Mouse (Mus musculus) heart, embryonic 11.5 days (tissue): ENCODE measurements at regions not wholly inside any gene's neighbourhood (a gene's known extent, or its start where the extent isn't known, plus 50 kb on each side); places are given as distances from the start of the nearest gene placed in this dataset.
A peak's percentile ranks its signal among the peaks of the same experiment; 100 is the strongest.

Source experiments
- ATAC-seq: fragments of 200-750 bp; cut with Nextera tagmentation; replicated peaks from 2 replicates; pipeline ENCODE4 v1.8.0; 2017; ENCODE audit warnings: moderate library complexity; ENCODE audit not compliant: insufficient number of reproducible peaks, low FRiP score, low TSS enrichment
- H3K27ac ChIP-seq: fragments of 300-500 bp; sonication (generic); 2 replicates; pipeline ENCODE4 v1.5.1; 2014; ENCODE audit warnings: mild to moderate bottlenecking, low read depth, low read length
- H3K27me3 ChIP-seq: fragments of 300-500 bp; sonication (generic); 2 replicates; pipeline ENCODE4 v1.6.1; 2014; ENCODE audit warnings: mild to moderate bottlenecking, low read length, mixed read lengths; ENCODE audit not compliant: control insufficient read depth, insufficient read depth
- H3K36me3 ChIP-seq: fragments of 300-500 bp; sonication (generic); 2 replicates; pipeline ENCODE4 v1.6.1; 2014; ENCODE audit warnings: mild to moderate bottlenecking, low read length, moderate library complexity, mixed read lengths; ENCODE audit not compliant: control insufficient read depth, insufficient read depth
- H3K4me1 ChIP-seq: fragments of 300-500 bp; sonication (generic); 2 replicates; pipeline ENCODE4 v1.6.1; 2014; ENCODE audit warnings: low read length; ENCODE audit not compliant: control insufficient read depth, insufficient read depth
- H3K4me2 ChIP-seq: fragments of 300-500 bp; sonication (generic); 2 replicates; pipeline ENCODE4 v1.6.1; 2014; ENCODE audit warnings: mild to moderate bottlenecking, moderate library complexity
- H3K4me3 ChIP-seq: fragments of 300-500 bp; sonication (generic); 2 replicates; pipeline ENCODE4 v1.5.1; 2014; ENCODE audit warnings: low read depth, low read length
- H3K9ac ChIP-seq: fragments of 300-500 bp; sonication (generic); 2 replicates; pipeline ENCODE4 v1.6.1; 2014; ENCODE audit warnings: mild to moderate bottlenecking, low read depth, low read length, moderate library complexity
- H3K9me3 ChIP-seq: fragments of 300-500 bp; sonication (generic); replicated peaks from 2 replicates; pipeline ENCODE4 v1.6.1; 2016; ENCODE audit warnings: low read length; ENCODE audit not compliant: control insufficient read depth
- WGBS: fragments of 180-500 bp; shearing (Covaris S2); extraction: QIAGEN DNeasy Blood & Tissue Kit; methylation state at CpG from one replicate; pipeline ENCODE4 v1.1.7; 2014; ENCODE audit not compliant: insufficient replicate concordance; 5-methylcytosine and 5-hydroxymethylcytosine counted together

GRCm38 (mm10) chr2:94248948-94249347 lies 91.2 kb upstream of the Hsd17b12 start:
- H3K4me1 ChIP-seq: peaks cover 18% of the 10 kb centered on the region
- H3K9ac ChIP-seq: no peak overlapping the region
- H3K4me2 ChIP-seq: no peak overlapping the region
- no peak for ATAC-seq
- WGBS: 48% methylated on average over 3 of the region's 3 CpGs
- no peak overlapping the region for H3K27ac ChIP-seq
- H3K27me3 ChIP-seq: peaks cover 37% of the 10 kb centered on the region
- H3K4me3 ChIP-seq: no peak overlapping the region
- no peaks in the 10 kb centered on the region for H3K36me3 ChIP-seq
- H3K9me3 ChIP-seq: no peaks in the 10 kb centered on the region

GRCm38 (mm10) chr2:94246851-94247471 lies 89.2 kb upstream of the Hsd17b12 start:
- no peaks in the 10 kb centered on the region for H3K9me3 ChIP-seq
- H3K9ac ChIP-seq: peak overlapping the region; percentile 56; the same call in 1 of the 2 replicates
- H3K4me3 ChIP-seq: peak overlapping the region; percentile 40
- peak overlapping the region; percentile 77 for H3K4me2 ChIP-seq
- 1% methylated on average over 30 of the region's 30 CpGs for WGBS
- H3K4me1 ChIP-seq: peaks cover 24% of the 10 kb centered on the region
- peak; percentile 22; the same call in 1 of the 2 replicates for ATAC-seq
- H3K27me3 ChIP-seq: peaks cover 57% of the 10 kb centered on the region
- H3K27ac ChIP-seq: no peak overlapping the region
- H3K36me3 ChIP-seq: no peaks in the 10 kb centered on the region

DNA sequence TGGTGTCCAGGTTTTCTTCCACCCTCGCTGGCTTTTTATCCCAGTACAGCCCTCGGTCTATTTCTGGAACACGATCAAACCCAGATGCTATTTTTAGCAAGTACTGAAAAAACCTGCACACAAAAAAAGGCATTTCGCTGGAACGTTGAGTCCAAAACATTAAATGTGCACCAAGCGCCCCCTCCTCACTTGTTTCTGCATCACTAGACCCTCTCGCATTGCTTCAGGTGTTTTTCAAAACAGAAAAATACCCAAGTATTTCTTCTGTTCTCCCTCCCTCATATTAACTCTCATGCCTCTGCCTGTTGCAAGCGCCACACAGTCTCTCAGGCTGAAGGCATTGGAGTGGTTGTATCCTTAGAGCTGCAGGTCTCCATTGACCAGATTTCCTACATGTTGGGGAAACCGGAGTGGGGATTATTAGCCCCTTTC lies 88.4 kb upstream of the Hsd17b12 start:
- WGBS: 36% methylated on average over 9 of the region's 9 CpGs
- H3K4me3 ChIP-seq: peak overlapping the region; percentile 40
- H3K36me3 ChIP-seq: no peaks in the 10 kb centered on the region
- peak overlapping the region; percentile 77 for H3K4me2 ChIP-seq
- H3K4me1 ChIP-seq: peaks cover 29% of the 10 kb centered on the region
- peaks cover 65% of the 10 kb centered on the region for H3K27me3 ChIP-seq
- no peak for ATAC-seq
- no peaks in the 10 kb centered on the region for H3K9me3 ChIP-seq
- no peak overlapping the region for H3K9ac ChIP-seq
- H3K27ac ChIP-seq: no peak overlapping the region; the same call in 1 of the 2 replicates

GRCm38 (mm10) chr2:94245305-94245959 lies 87.7 kb upstream of the Hsd17b12 start:
- no peak for ATAC-seq
- peak overlapping the region; percentile 77 for H3K4me2 ChIP-seq
- peaks cover 33% of the 10 kb centered on the region for H3K4me1 ChIP-seq

GRCm38 (mm10) chr2:94244140-94244539 lies 86.4 kb upstream of the Hsd17b12 start:
- H3K4me2 ChIP-seq: peak overlapping the region; percentile 70
- H3K27ac ChIP-seq: no peak overlapping the region
- no peaks in the 10 kb centered on the region for H3K9me3 ChIP-seq
- H3K4me1 ChIP-seq: peaks cover 37% of the 10 kb centered on the region
- ATAC-seq: no peak
- 1% methylated on average over 9 of the region's 9 CpGs for WGBS
- no peaks in the 10 kb centered on the region for H3K36me3 ChIP-seq
- peaks cover 82% of the 10 kb centered on the region for H3K27me3 ChIP-seq
- no peak overlapping the region; the same call in 1 of the 2 replicates for H3K4me3 ChIP-seq
- H3K9ac ChIP-seq: no peak overlapping the region

More at GRCm38 (mm10) chr2:94245305-94245959, 87.7 kb upstream of the Hsd17b12 start:
- no peak overlapping the region for H3K27ac ChIP-seq
- peaks cover 72% of the 10 kb centered on the region for H3K27me3 ChIP-seq
- no peaks in the 10 kb centered on the region for H3K9me3 ChIP-seq
- WGBS: 1% methylated on average over 16 of the region's 16 CpGs
- no peaks in the 10 kb centered on the region for H3K36me3 ChIP-seq
- peak overlapping the region; percentile 6; the same call in 1 of the 2 replicates for H3K4me3 ChIP-seq
- H3K9ac ChIP-seq: no peak overlapping the region

DNA sequence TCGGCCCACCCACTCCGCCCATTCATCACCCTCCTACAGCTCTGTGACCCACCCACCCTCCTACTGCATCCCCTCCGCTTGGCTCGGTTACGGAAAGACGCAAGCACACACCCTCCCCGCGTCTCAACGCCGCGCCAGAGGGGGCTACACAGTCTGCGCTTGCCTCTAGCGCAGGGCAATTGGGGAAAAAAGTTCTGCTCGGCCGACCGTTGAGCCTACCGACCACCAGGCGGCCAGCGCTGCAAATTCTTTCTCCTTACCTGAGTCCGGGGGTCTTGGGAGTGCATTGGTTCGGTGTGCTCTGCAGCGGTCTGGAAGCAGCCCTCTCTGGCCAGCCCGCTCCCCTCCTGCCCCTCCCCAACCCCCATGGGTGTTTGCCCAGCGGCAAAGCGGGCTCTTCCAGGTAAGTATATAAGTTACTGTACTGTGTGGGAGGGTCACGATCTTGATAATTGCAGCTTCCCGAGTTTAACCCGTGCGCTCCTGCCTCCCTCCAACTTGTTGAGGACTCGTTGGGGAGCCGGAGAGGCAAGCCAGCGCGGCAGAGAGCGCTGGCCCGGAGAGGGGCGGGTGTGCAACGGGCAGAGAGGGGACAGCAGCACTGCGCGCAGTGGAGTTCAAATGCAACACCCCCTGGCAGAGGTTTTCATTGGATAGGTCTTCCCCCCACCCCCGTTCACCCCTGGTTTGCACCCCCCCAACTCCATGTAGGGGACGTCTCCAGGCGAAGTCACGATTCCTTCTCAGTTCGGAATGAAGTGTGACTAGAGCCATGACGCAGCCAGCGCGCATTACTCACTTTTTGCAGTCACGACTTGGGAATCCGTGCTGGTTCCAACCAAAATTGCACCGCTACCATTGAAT lies 85.5 kb upstream of the Hsd17b12 start:
- peaks cover 89% of the 10 kb centered on the region for H3K27me3 ChIP-seq
- no peaks in the 10 kb centered on the region for H3K9me3 ChIP-seq
- no peaks in the 10 kb centered on the region for H3K36me3 ChIP-seq
- peak overlapping the region; percentile 70 for H3K4me2 ChIP-seq
- H3K4me3 ChIP-seq: peak overlapping the region; percentile 44
- 0 out of 2 replicates have a peak overlapping the region, but pooled peaks have one; percentile 16 for H3K9ac ChIP-seq
- ATAC-seq: no peak
- peaks cover 31% of the 10 kb centered on the region for H3K4me1 ChIP-seq
- under 1% methylated on average over 50 of the region's 50 CpGs for WGBS
- H3K27ac ChIP-seq: no peak overlapping the region

DNA sequence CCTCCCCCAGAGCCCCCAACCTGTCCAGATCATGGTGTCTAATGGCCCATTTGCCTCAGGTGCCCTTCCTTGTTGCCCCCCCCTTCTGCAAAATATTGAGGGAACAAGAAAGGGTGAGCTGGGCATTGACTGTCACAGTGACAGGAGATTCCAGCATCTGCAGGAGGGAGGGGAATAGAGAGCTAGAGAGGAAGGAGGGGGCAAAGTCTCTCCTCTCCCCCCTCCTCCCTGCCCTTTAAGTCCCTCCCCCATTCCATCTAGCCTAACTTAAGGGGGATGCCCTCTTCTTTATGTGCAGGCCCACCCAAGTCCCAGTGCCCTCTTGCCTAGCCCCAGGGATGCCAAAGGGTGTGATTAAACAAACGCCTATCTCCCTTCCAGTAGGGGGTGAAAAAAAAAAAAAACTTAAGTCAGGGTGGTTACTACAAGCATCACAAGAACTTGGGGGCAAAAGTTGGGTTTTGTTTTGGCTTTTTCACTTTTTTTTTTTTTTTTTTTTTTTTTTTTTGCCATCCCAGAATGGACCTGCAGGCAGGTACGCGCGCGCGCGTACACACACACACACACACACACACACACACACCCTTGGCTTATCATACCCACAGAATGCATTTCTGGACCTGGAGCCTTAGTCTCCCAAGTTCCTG lies 84.8 kb upstream of the Hsd17b12 start:
- Histone ChIP-seq H3K27ac (no peak overlapping the region), H3K4me2 (peak overlapping the region; percentile 70), H3K4me3 (peak overlapping the region; percentile 44), H3K9ac (no peak overlapping the region), H3K9me3 (no peaks in the 10 kb centered on the region), H3K36me3 (no peaks in the 10 kb centered on the region), H3K4me1 (peaks cover 31% of the 10 kb centered on the region), H3K27me3 (peaks cover 89% of the 10 kb centered on the region)
- ATAC-seq: no peak
- WGBS: 2% methylated on average over 7 of the region's 7 CpGs

DNA sequence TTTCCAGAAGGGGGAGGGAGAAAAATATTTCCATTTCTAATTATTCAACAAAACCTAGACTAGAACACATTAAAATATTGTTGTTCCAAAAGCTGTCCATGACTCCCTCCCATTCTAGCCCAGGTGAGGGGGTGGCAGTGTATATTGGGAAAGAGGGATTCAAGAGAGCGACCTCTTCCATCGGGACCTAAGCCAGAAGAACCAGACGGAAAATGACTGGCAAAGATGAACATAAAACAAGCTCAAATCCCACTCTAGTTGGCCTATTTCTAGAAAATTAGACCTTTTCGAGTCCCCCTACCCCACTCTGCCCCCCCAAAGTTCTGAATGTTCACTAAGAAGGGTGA lies 84.3 kb upstream of the Hsd17b12 start:
- Histone ChIP-seq H3K4me2 (peak overlapping the region; percentile 81; the same call in 1 of the 2 replicates), H3K4me1 (peaks cover 31% of the 10 kb centered on the region), H3K9ac (no peak overlapping the region), H3K36me3 (no peaks in the 10 kb centered on the region), H3K27me3 (peaks cover 88% of the 10 kb centered on the region), H3K27ac (no peak overlapping the region), H3K9me3 (no peaks in the 10 kb centered on the region), H3K4me3 (peak overlapping the region; percentile 46; the same call in 1 of the 2 replicates)
- ATAC-seq: no peak
- 3% methylated on average over 4 of the region's 4 CpGs for WGBS
